Mouse (Mus musculus) spleen, postnatal 4 days (tissue): ENCODE results near the gene Hmcn1.

ENCODE experiments used
- DNase-seq, 2 experiments: peaks; one replicate each; pipeline ENCODE4 v3.0.0; 2022; ENCODE audit warnings: low spot score in 2 of 2

Hmcn1 gene

GRCm38 (mm10) chr1:150993162-150994064, at the start of gene Hmcn1:
Hmcn1 (minus strand) TSS chr1:150993435.
- peak; percentile 29 to 67 for DNase-seq

- DNase-seq = no peak
Observed at GRCm38 (mm10) chr1:151040945-151041649, 47.9 kb upstream of the Hmcn1 start.

GRCm38 (mm10) chr1:151040290-151040689, 47.1 kb upstream of the Hmcn1 start:
- no peak for DNase-seq

GRCm38 (mm10) chr1:151039189-151039588, 46.0 kb upstream of the Hmcn1 start:
- no peak for DNase-seq

- DNase-seq = no peak
Observed at GRCm38 (mm10) chr1:151038566-151038965, 45.3 kb upstream of the Hmcn1 start.

DNA sequence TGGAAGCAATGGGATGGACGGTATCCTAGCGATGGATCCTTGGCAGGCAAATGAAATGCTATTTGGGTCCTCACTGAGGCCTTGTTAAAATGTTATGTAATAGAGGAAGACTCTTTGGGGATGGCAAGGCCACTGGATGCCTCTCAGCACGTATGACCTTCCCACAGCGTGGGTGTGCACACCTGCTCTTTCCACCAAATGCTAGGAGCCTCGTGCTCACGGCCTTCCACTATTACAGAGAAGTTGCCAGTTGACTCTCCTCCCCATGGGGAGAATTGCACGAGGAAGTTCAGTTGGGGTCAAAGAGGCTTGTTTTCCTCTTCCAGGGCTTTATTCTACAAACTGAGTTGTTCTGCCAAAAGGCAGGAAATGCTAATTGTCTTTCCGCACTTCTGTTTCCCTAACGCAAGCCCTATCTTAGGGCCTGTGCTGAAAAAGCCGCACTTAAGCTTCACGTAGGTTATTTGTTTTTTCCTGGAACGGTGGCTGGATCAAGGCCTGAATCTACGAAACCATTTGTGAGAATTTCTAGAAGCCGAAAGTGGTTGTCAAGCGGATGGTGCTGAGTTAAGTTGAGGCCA, 43.3 kb upstream of the Hmcn1 start:
- no peak for DNase-seq

DNA sequence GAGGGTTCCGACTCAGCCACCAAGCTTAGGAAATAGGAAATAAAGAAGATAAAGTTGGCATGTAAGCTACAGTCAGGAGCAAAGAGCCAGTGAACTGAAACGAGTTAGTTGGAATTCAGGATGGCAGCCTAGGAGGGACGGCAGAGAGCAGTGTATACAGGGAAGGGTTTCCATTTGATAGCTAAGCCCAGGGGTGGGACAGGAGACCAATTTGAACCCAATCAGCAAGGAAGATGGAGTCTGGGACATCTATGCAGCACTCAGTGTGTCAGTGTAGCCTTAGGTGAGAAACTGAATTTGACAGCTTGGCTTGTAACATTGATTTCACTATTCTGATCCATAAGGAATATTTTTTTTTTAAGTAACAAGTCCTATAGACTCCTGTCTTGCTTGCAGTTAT, 42.5 kb upstream of the Hmcn1 start:
- DNase-seq = no peak

DNA sequence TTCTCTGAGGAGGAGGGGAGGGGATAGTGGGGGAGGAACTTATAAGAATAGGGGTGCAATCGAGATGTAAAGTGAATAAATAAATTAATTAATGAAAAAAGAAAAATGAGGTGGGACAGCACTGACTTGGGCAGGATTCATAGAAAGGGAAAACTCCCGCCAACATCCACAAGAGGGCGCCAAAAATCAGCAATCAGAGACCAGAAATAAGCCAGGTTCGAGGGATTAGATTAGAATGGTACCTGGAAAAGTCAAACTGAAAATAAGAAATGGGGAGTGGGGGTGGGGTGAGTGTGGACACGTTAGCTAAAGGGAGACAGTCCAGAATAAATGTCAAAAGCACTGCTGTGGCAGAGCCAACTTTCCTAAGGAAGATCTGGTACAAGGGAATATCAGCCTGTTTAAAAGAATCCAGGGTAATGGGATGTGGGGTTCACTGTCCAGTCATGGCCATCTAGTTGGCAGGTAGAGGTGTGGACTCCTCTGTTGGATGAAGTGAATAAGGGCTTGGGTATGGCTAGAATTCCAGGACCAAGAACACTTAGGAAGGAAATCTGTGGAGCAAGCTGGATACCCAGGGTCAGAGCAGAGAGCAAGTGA, 41.9 kb upstream of the Hmcn1 start:
- DNase-seq = peak; percentile 57 to 83

DNA sequence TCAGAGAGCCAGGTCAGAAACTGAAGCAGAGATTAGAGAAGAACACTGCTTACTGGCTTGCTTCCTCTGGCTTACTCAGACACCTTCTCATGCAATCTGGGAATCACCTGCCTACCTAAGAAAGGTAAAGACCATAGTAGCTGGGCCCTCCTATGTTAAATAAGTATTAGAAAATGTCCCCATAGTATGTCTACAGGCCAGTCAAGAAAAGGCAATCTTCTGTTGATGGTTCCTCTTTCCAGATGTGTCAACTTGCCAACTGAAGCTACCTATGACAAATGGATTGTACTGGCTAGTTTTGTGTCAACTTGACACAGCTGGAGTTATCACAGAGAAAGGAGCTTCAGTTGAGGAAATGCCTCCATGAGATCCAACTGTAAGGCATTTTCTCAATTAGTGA, 40.1 kb upstream of the Hmcn1 start:
- no peak for DNase-seq

GRCm38 (mm10) chr1:151031581-151031980, 38.3 kb upstream of the Hmcn1 start:
- no peak for DNase-seq

GRCm38 (mm10) chr1:151031086-151031485, 37.9 kb upstream of the Hmcn1 start:
- DNase-seq = no peak

GRCm38 (mm10) chr1:151025049-151025773, 32.0 kb upstream of the Hmcn1 start:
- DNase-seq = peak in 1 of 2 experiments; percentile 18

DNA sequence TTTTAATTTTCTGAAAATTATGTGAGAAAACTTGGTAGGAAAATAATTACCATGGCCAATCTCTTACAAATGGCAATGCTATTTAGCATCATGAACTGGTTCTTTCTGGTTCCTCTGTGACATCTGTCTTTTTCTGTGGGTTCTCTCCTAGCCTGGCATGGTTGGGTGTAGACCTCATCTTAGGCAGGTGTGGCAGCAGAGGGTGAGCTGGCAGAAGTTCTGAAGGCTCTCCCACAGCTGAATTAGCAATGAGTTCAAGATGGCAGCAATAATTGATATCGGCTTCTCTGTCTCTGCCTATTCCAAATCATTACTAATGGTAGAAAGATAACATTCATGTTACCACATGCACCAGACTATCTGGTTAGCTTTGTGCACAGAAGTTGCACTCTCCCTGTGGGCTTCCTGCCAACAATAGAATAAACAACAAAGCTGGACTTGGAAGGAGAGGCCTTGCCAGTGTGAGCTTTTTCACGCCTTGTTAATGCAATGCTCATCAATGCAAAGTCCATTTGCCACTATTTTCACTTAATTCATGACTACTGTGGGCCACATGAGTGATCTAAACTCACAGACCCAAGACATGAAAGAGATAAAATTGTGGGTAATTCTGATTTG, 26.1 kb upstream of the Hmcn1 start:
- DNase-seq = no peak

GRCm38 (mm10) chr1:151011056-151011455, 17.8 kb upstream of the Hmcn1 start:
- DNase-seq = peak; percentile 64 to 88

DNA sequence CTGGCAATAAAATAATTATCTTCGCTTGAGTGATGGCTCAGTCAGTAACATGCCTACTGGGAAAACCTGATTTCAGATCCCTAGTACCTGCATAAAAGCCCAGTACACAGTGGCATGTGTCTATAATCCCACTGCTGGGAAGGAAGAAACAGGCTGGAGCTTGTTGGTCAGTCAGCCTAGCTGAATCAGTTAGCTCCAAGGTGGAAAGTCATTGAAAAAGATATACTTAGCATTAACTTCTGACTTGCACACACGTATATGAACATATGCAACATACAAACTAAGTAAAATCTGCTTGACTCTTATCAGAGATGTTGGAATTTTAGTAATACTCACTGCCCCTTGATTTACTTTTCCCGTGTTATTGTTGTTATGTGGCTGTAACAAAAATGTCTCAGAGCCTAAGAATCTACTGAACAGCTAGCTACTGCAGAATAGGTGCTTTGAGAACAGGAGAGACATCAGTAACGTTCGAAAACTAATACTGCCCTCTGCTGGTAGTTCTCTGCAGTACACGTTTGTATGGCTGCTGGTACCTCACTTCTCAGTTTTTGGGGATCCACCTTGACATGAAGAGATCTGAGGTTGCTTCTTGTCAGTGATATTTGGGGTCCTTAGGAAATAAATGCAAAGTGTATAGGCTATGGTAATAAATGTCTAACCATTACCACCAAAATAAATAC, 16.0 kb upstream of the Hmcn1 start:
- DNase-seq = peak; percentile 41 to 74

- DNase-seq = no peak
Observed at GRCm38 (mm10) chr1:151007747-151008146, 14.5 kb upstream of the Hmcn1 start.

DNA sequence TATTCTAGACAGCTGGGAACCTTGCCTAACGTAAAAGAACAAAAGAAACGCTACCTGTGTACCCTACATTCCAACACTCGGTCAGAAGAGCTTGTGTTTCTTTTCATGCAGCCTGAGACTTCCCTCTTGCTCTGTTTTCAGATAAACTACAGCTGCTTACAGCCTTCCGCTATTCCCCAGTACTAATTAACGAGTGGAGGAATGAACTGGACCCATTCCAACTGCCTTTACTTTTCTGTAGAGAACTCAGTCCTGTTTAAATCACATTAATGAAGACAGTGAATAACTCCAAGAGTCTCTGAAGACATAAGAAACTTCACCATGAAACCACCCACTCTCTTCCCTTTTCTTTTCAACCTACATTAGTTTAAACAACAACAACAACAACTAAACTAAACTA, 10.8 kb upstream of the Hmcn1 start:
- no peak for DNase-seq

DNA sequence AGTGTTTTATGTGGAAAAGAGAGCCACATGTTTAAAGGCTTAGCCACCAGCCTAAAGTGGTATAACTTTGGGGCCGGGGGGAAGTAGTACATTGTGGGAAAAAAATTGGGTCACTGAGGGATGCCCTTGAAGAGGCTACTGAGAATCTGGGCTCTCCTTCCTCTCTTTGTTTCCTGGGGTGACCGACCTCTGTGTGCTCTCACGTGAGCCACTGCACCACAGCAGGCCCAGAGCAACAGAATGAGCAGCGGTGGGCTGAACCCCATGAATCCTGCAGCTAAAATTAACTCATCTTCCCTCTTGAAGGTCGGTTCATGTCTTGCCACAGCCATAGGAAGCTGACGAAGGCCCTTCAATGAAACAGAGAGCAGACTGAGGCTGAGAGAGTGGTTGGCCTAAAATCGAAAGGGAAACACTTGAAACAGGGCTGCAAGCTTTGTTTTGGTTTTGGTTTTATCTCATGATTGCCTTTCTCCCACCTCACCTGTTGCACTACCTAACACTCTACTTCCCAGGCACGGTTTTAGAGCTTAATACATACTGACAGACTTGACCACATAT, 8.7 kb upstream of the Hmcn1 start:
- DNase-seq = no peak

- no peak for DNase-seq
Observed at GRCm38 (mm10) chr1:151000714-151001113, 7.5 kb upstream of the Hmcn1 start.

- DNase-seq = no peak
Observed at GRCm38 (mm10) chr1:150994612-150995011, 1.4 kb upstream of the Hmcn1 start.
